Mouse (Mus musculus) left cerebral cortex, postnatal 36 days (tissue): Measurements from ENCODE around the gene Gm10271. TPM values are rescaled to one million over a fixed set of nuclear protein-coding genes. Genes with fewer than 3 reads are reported as not detected.
A peak's percentile ranks its signal among the peaks of the same experiment; 100 is the strongest.

ENCODE experiments used
- DNase-seq, 2 experiments: peaks; one replicate each; pipeline ENCODE4 v3.0.0; 2021 to 2022; ENCODE audit warnings: low spot score in 2 of 2, mixed read lengths in 1 of 2
- intact Hi-C: fragments of 180-260 bp; cut with DNase I; formaldehyde crosslinking; loops from one replicate; pipeline ENCODE4 v1.15.1; 2025
- total RNA-seq, 2 experiments: library from RNA; stranded (reverse); gene quantifications; 2 replicates each; pipeline ENCODE4 v1.2.3; 2021

Gene Gm10271
- total RNA-seq, 2 experiments from 2014 or later: not detected

- intact Hi-C loops: no loop called here
- no peak for DNase-seq
These were observed 27.5 kb downstream of the Gm10271 start for GRCm38 (mm10) chr10:116944940-116945339.

DNA sequence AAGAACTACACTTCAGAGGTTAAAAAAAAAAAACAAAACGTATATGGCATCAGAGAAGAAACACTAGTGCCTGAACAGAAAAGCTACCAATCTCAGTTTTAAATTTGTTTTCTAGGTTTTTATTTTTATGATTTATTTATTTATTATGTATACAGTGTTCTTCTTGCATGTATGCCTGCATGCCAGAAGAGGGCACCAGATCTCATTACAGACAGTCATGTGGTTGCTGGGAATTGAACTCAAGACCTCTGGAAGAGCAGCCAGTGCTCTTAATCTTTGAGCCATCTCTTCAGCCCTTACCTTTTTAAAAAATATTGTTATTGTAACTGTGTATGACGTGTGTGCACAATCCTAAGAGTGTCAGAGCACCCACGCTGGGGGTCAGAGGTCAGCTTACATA is 28.3 kb downstream of the Gm10271 start:
- intact Hi-C loops: no loop called here
- DNase-seq: no peak

DNA sequence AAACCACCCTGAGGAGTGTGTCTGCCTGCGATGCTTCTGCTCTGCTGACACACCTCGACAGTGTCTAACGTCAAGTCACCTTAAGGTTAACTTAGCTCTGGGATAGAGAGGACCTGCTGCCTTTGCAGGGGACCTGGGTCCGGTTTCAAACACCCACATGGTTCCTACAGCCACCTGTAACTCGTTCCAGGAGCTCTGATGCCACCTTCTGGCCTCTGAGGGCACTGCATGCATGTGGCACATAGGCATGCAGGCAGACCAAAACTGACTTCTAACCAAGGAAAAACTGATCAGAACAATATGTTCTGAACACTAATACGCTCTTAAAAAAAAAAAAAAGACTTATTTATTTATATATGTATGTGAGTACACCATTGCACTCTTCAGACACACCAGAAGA is 29.4 kb downstream of the Gm10271 start:
- intact Hi-C loops: no loop called here
- DNase-seq: no peak

DNA sequence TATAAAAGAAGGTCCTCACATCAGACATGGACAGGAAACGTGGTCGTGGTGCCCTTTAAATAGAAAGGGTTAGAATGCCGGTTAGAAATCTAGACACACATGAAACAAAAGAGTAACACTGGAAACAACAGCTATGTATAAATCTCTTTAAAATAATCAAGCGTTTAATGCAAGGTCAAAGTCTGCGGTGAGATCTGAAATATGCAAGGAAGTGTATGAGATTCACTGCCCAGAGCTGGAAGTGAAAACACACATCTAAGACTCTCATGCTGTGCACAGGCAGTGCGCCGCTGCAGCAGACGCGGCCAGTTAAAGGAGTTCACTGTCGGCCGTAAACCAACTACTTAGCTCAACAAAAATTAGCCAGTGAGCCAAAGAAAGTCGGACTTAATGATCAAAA is 37.4 kb downstream of the Gm10271 start:
- no peak for DNase-seq
- intact Hi-C loops: no loop called here

GRCm38 (mm10) chr10:116933794-116934193 is 38.6 kb downstream of the Gm10271 start:
- intact Hi-C loops: no loop called here
- no peak for DNase-seq

DNA sequence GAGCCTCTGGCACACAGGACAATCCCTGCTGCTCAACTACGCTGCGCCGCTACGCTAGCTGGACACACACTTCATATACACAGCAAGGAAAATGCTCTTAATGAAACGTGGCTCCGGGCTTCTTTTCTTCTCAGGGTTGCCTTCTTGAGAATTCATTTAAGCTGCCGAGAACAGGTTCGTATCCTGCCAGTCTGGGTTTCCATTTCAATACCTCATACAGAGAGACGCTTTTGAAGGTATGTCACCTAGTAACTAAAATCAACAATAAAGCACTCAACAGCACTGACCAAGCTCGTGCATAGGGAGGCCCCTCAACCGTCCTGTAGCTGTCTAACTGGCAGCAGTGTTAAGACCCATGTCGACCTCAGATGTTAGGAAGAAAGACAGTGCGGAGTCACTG is 40.0 kb downstream of the Gm10271 start:
- intact Hi-C loops: no loop called here
- DNase-seq: no peak

DNA sequence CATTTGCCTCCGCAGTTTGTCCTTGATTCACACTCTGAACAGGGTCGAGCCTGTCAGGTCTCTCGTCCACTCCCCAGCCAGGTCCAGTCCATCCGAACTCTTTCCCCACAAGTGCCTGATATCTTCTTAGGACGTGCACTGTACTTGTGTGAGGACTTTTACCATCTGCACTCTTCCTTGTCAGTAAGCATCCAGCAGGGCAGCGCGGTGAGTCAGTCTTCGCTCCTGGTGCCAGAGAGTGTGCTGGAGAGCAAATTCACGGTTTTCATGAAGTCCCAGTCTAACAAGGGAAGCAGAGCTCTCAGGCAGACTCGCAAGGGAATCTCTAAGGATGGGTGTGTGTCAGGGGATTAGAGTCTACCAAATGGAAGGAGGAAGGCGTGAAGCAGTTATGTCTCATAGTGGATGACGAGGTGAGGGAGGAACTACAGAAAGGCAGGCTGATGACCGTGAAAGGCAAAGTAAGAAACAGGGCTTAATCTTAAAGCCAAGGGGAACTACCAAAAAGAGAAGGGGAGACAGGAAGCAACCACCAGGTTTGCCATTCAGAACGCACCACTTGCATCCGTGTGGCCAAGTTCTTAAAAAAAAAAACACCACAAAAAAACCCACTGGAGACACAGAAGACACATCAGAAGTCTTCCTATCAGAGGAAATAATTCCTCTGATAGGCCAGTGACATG is 40.8 kb downstream of the Gm10271 start:
- intact Hi-C loops: no loop called here
- peak; percentile 14 to 25 for DNase-seq

- DNase-seq: no peak
- intact Hi-C loops: no loop called here
These were observed 41.5 kb downstream of the Gm10271 start for GRCm38 (mm10) chr10:116930936-116931335.

- intact Hi-C loops: no loop called here
- no peak for DNase-seq
These were observed 41.9 kb downstream of the Gm10271 start for GRCm38 (mm10) chr10:116930506-116930905.

DNA sequence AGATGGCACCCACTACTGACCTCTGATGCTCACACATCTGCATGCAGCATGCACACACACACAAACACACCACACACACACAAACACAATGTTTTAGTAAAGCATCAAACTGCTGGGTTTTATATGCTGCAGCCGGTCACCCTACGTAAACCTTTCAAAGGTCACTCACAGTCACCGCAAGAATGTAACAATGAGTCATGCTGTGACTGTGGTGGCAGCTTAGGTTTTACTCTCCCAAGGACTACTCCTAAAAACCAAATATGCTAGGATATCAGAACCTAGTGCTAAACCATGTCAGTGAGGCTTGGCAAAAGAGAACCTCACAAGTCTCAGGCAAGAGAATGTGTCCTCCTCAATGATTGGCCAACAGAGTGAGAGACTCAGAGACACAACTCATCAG is 43.6 kb downstream of the Gm10271 start:
- DNase-seq: no peak
- intact Hi-C loops: no loop called here

DNA sequence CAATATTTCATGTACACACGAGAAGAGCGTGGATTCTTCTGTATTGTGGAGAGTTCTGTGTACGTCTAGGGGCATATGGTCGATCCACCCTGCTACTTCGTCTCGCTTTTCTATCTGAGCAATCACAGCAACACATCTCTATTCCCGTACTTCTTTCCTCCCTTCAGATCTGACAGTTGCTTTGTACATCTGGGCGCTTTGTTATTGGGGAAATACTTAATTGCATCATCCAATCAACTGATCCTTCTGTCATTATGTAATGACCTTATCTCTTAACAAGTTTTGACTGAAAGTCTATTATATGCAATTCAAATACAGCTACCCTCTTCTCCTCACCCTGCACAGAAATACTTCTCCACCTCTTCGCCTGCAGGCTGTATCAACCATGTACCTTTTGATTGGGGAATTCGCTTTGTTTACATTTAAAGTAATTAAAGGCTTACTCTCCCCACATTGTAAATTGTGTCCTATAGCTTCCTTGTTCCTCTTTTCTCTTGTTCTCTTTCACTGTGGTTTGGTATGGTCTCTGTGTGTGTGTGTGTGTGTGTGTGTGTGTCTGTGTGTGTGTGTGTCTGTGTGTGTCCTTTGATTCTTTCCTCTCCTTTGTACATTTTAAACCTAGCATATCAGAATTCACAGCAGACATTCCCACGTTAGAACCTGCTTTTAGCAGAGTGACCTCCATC is 45.8 kb downstream of the Gm10271 start:
- intact Hi-C loops: no loop called here
- DNase-seq: no peak

DNA sequence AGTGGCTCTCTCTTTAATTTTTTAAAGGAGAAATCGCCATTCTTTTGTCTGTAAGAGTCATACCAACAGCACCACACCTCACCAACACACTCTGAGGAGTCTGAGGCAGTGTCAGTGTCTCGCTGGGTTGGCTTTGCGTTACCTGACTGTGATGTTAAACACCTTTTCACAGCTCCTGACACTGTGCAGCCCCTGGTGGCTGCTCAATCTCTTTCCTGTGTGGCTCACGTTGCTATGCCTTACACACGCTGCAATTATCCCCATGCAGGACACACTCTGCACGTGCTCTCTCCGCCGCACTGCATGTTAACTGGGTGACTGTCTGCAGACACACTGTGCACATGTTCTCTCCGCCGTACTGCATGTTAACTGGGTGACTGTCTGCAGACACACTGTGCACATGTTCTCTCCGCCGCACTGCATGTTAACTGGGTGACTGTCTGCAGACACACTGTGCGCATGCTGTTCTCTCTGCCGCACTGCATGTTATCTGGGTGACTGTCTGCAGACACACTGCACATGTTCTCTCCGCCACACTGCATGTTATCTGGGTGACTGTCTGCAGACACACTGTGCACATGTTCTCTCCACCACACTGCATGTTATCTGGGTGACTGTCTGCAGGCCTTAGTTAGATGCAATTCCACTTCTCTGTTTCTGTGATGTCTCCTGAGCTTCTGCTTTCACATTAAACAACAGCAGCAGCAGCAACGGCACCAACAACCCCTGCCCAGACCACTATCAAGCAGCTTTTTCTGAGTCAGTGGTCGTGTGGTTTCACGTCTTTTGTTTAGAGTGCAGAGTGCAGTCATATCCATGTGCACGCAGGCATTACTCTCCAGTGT is 48.5 kb downstream of the Gm10271 start:
- intact Hi-C loops: no loop called here
- DNase-seq: no peak

GRCm38 (mm10) chr10:116922161-116922560 is 50.2 kb downstream of the Gm10271 start:
- intact Hi-C loops: no loop called here
- no peak for DNase-seq

DNA sequence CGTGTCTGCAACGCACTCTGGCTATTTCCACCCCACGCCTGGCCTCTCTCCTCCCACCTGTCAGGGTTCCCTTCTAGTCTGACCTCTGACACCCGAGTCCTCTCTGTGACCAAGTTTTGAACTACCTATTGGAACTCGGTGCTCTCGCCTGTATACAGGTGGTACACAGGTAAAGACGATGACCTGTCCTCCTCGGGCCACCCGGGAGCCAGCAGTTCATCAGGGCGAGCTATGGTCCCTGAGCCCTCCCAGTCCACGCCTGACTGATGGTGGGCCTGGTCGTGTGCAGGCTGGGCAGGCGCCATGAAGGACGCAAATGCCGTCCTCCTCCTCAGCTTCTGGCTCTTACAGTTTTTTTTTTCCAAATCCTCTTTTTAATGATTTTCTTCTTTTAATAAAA is 51.0 kb downstream of the Gm10271 start:
- no peak for DNase-seq
- intact Hi-C loops: no loop called here

- DNase-seq: no peak
- intact Hi-C loops: no loop called here
These were observed 51.8 kb downstream of the Gm10271 start for GRCm38 (mm10) chr10:116920641-116921040.

GRCm38 (mm10) chr10:116919368-116920317 is 52.8 kb downstream of the Gm10271 start:
- DNase-seq: no peak
- intact Hi-C loops: no loop called here

DNA sequence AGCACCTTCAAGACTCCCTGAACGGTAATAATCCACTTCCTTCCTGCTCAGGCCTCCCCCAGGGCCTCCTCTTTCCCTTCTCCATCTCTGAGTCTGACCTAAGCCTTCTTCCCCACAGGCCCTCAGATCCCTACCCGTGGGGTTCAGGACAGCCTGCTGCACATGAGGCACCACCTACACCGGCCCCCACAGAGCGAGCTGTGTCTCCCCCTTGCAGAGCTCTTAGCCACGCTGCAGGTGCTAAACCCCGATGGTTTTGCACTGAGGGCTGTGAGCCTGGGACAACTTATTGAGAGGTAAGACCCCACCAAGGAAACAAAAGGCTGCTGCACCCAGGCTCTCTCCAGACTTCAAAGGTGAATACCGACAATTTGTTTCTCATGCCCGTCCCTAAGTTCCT is 55.8 kb downstream of the Gm10271 start:
- intact Hi-C loops: no loop called here

GRCm38 (mm10) chr10:116915286-116915685 is 57.1 kb downstream of the Gm10271 start:
- intact Hi-C loops: no loop called here
- DNase-seq: no peak

More for the DNA sequence above, 55.8 kb downstream of the Gm10271 start:
- DNase-seq: no peak

- intact Hi-C loops: no loop called here
- no peak for DNase-seq
These were observed 57.8 kb downstream of the Gm10271 start for GRCm38 (mm10) chr10:116914586-116914985.
